Mouse (Mus musculus) lung, embryonic 16.5 days (tissue): ENCODE measurements around the gene Crybb3. TPM values are rescaled to one million over a fixed set of nuclear protein-coding genes. Genes with fewer than 3 reads are reported as not detected.

Experiments used
- ATAC-seq: fragments of 200-750 bp; cut with Nextera tagmentation; 2 replicates; pipeline ENCODE4 v1.8.0; 2017; ENCODE audit warnings: low read depth, mild to moderate bottlenecking, moderate library complexity
- H3K27ac ChIP-seq: fragments of 300-500 bp; sonication (generic); 2 replicates; pipeline ENCODE4 v1.5.1; 2014; ENCODE audit warnings: mild to moderate bottlenecking, control low read depth, low read length
- H3K27me3 ChIP-seq: fragments of 300-500 bp; sonication (generic); 2 replicates; pipeline ENCODE4 v1.6.1; 2014; ENCODE audit warnings: low read depth, low read length, mixed read lengths; ENCODE audit not compliant: control insufficient read depth, insufficient read depth
- H3K36me3 ChIP-seq: fragments of 300-500 bp; sonication (generic); 2 replicates; pipeline ENCODE4 v1.6.1; 2014; ENCODE audit warnings: low read length; ENCODE audit not compliant: control insufficient read depth, insufficient read depth
- H3K4me1 ChIP-seq: fragments of 300-500 bp; sonication (generic); replicated peaks from 2 replicates; pipeline ENCODE4 v1.6.1; 2014; ENCODE audit warnings: low read length, mixed read lengths; ENCODE audit not compliant: control insufficient read depth, insufficient read depth
- H3K4me2 ChIP-seq: fragments of 300-500 bp; sonication (generic); 2 replicates; pipeline ENCODE4 v1.6.1; 2014; ENCODE audit warnings: low read depth, low read length, control low read depth
- H3K4me3 ChIP-seq: fragments of 300-500 bp; sonication (generic); 2 replicates; pipeline ENCODE4 v1.5.1; 2014; ENCODE audit warnings: mild to moderate bottlenecking, low read length, control low read depth
- H3K9ac ChIP-seq: fragments of 300-500 bp; sonication (generic); 2 replicates; pipeline ENCODE4 v1.6.1; 2014; ENCODE audit warnings: low read length, control low read depth
- H3K9me3 ChIP-seq: fragments of 300-500 bp; sonication (generic); 2 replicates; pipeline ENCODE4 v1.6.1; 2016; ENCODE audit warnings: low read length; ENCODE audit not compliant: control insufficient read depth
- WGBS: fragments of 180-500 bp; shearing (Covaris S2); extraction: QIAGEN DNeasy Blood & Tissue Kit; methylation state at CpG from one replicate; pipeline ENCODE4 v1.1.7; 2014; 5-methylcytosine and 5-hydroxymethylcytosine counted together
- polyA plus RNA-seq: library from polyadenylated mRNA; unstranded; fragments of >200 nt; fragmentation: Nextera tagmentation; extraction: Ambion mirVana; gene quantifications from 2 replicates; pipeline ENCODE4 v1.2.1, GENCODE M21; 2015

Gene Crybb3
- polyA plus RNA-seq, 1 experiment from 2014 or later = 1.0 TPM

- H3K9ac ChIP-seq = no peak overlapping the region
Measured at GRCm38 (mm10) chr5:113092406-113092805, 11.0 kb upstream of the Crybb3 start.

GRCm38 (mm10) chr5:113091162-113091561 is 9.8 kb upstream of the Crybb3 start:
- WGBS = 55% methylated on average over 5 of the region's 5 CpGs
- no peak overlapping the region for H3K27ac ChIP-seq
- H3K4me3 ChIP-seq = no peak overlapping the region
- H3K4me2 ChIP-seq = no peak overlapping the region
- no peak for ATAC-seq
- peaks cover 6% of the 10 kb centered on the region; the same call in 1 of the 2 replicates for H3K36me3 ChIP-seq
- no peaks in the 10 kb centered on the region for H3K4me1 ChIP-seq
- no peaks in the 10 kb centered on the region for H3K27me3 ChIP-seq
- H3K9me3 ChIP-seq = no peaks in the 10 kb centered on the region
- H3K9ac ChIP-seq = no peak overlapping the region

More at GRCm38 (mm10) chr5:113092406-113092805, 11.0 kb upstream of the Crybb3 start:
- no peaks in the 10 kb centered on the region for H3K27me3 ChIP-seq
- no peak overlapping the region for H3K27ac ChIP-seq
- no peak overlapping the region for H3K4me3 ChIP-seq
- H3K9me3 ChIP-seq = no peaks in the 10 kb centered on the region
- ATAC-seq = no peak
- no peak overlapping the region for H3K4me2 ChIP-seq
- 70% methylated on average over 7 of the region's 7 CpGs for WGBS
- no peaks in the 10 kb centered on the region for H3K4me1 ChIP-seq
- peaks cover 8% of the 10 kb centered on the region for H3K36me3 ChIP-seq

GRCm38 (mm10) chr5:113090750-113091149 is 9.4 kb upstream of the Crybb3 start:
- 83% methylated on average over 11 of the region's 11 CpGs for WGBS

GRCm38 (mm10) chr5:113090077-113090690 is 8.8 kb upstream of the Crybb3 start:
- no peak overlapping the region for H3K4me3 ChIP-seq
- WGBS = 83% methylated on average over 24 of the region's 24 CpGs
- no peak overlapping the region for H3K27ac ChIP-seq
- peaks cover 6% of the 10 kb centered on the region; the same call in 1 of the 2 replicates for H3K36me3 ChIP-seq
- no peak overlapping the region for H3K9ac ChIP-seq
- no peaks in the 10 kb centered on the region for H3K27me3 ChIP-seq
- no peak for ATAC-seq
- H3K4me1 ChIP-seq = no peaks in the 10 kb centered on the region
- H3K9me3 ChIP-seq = no peaks in the 10 kb centered on the region
- no peak overlapping the region for H3K4me2 ChIP-seq

More at GRCm38 (mm10) chr5:113090750-113091149, 9.4 kb upstream of the Crybb3 start:
- H3K36me3 ChIP-seq = peaks cover 6% of the 10 kb centered on the region; the same call in 1 of the 2 replicates
- H3K27me3 ChIP-seq = no peaks in the 10 kb centered on the region
- no peak overlapping the region for H3K27ac ChIP-seq
- no peaks in the 10 kb centered on the region for H3K4me1 ChIP-seq
- ATAC-seq = no peak
- no peak overlapping the region for H3K4me2 ChIP-seq
- no peak overlapping the region for H3K4me3 ChIP-seq
- H3K9ac ChIP-seq = no peak overlapping the region
- no peaks in the 10 kb centered on the region for H3K9me3 ChIP-seq

- WGBS = 66% methylated on average over 2 of the region's 2 CpGs
- Histone ChIP-seq H3K4me3 (no peak overlapping the region), H3K9ac (no peak overlapping the region), H3K4me2 (no peak overlapping the region), H3K27ac (no peak overlapping the region), H3K27me3 (no peaks in the 10 kb centered on the region), H3K36me3 (peaks cover 6% of the 10 kb centered on the region; the same call in 1 of the 2 replicates), H3K4me1 (no peaks in the 10 kb centered on the region), H3K9me3 (peaks cover 3% of the 10 kb centered on the region)
- no peak for ATAC-seq
Measured at GRCm38 (mm10) chr5:113087465-113087864, 6.1 kb upstream of the Crybb3 start.

- Histone ChIP-seq H3K27ac (no peak overlapping the region), H3K27me3 (no peaks in the 10 kb centered on the region), H3K4me3 (no peak overlapping the region), H3K9ac (no peak overlapping the region), H3K4me1 (no peaks in the 10 kb centered on the region), H3K4me2 (no peak overlapping the region), H3K9me3 (peaks cover 3% of the 10 kb centered on the region), H3K36me3 (peaks cover 6% of the 10 kb centered on the region; the same call in 1 of the 2 replicates)
- WGBS = 40% methylated on average over 4 of the region's 4 CpGs
- no peak for ATAC-seq
Measured at GRCm38 (mm10) chr5:113086990-113087389, 5.6 kb upstream of the Crybb3 start.

- no peak overlapping the region for H3K27ac ChIP-seq
- ATAC-seq = no peak
- WGBS = 57% methylated on average over 12 of the region's 12 CpGs
- peaks cover 6% of the 10 kb centered on the region; the same call in 1 of the 2 replicates for H3K36me3 ChIP-seq
- no peaks in the 10 kb centered on the region for H3K27me3 ChIP-seq
- H3K4me2 ChIP-seq = no peak overlapping the region
- H3K4me3 ChIP-seq = no peak overlapping the region
- H3K9me3 ChIP-seq = peaks cover 3% of the 10 kb centered on the region
- no peak overlapping the region for H3K9ac ChIP-seq
- no peaks in the 10 kb centered on the region for H3K4me1 ChIP-seq
Measured at GRCm38 (mm10) chr5:113086439-113086838, 5.1 kb upstream of the Crybb3 start.

- no peak overlapping the region for H3K4me3 ChIP-seq
- no peak for ATAC-seq
- H3K4me1 ChIP-seq = no peaks in the 10 kb centered on the region
- no peaks in the 10 kb centered on the region for H3K27me3 ChIP-seq
- no peak overlapping the region for H3K4me2 ChIP-seq
- no peak overlapping the region for H3K27ac ChIP-seq
- H3K9ac ChIP-seq = no peak overlapping the region
- H3K9me3 ChIP-seq = peaks cover 3% of the 10 kb centered on the region
- WGBS = 52% methylated on average over 2 of the region's 2 CpGs
- 0 out of 2 replicates have a peak, but pooled peaks cover 4% of the 10 kb centered on the region for H3K36me3 ChIP-seq
Measured at GRCm38 (mm10) chr5:113085931-113086330, 4.5 kb upstream of the Crybb3 start.

GRCm38 (mm10) chr5:113084309-113084708 is 2.9 kb upstream of the Crybb3 start:
- H3K4me3 ChIP-seq = no peak overlapping the region
- no peak for ATAC-seq
- 77% methylated on average over 2 of the region's 2 CpGs for WGBS

More at GRCm38 (mm10) chr5:113084309-113084708, 2.9 kb upstream of the Crybb3 start:
- Histone ChIP-seq H3K4me2 (no peak overlapping the region), H3K36me3 (no peaks in the 10 kb centered on the region), H3K4me1 (no peaks in the 10 kb centered on the region), H3K27ac (no peak overlapping the region), H3K9ac (no peak overlapping the region), H3K27me3 (no peaks in the 10 kb centered on the region), H3K9me3 (peaks cover 3% of the 10 kb centered on the region)
